Mouse (Mus musculus) hindbrain, postnatal 0 days (tissue): Measurements from ENCODE around the gene Dusp22. TPM values are rescaled to one million over a fixed set of nuclear protein-coding genes. Genes with fewer than 3 reads are reported as not detected.

ENCODE experiments used
- ATAC-seq: fragments of 200-750 bp; cut with Nextera tagmentation; 2 replicates; pipeline ENCODE4 v1.8.0; 2017; ENCODE audit warnings: mild to moderate bottlenecking, moderate TSS enrichment, moderate library complexity
- DNase-seq: peaks from one replicate; pipeline ENCODE4 v3.0.0-alpha.2; 2015; ENCODE audit warnings: low spot score
- H3K27ac ChIP-seq: fragments of 300-500 bp; sonication (generic); 2 replicates; pipeline ENCODE4 v1.5.1; 2014; ENCODE audit warnings: mild to moderate bottlenecking
- H3K27me3 ChIP-seq: fragments of 300-500 bp; sonication (generic); 2 replicates; pipeline ENCODE4 v1.6.1; 2014; ENCODE audit warnings: low read length, mixed read lengths; ENCODE audit not compliant: insufficient read depth
- H3K36me3 ChIP-seq: fragments of 300-500 bp; sonication (generic); 2 replicates; pipeline ENCODE4 v1.6.1; 2014; ENCODE audit warnings: low read length, mixed read lengths; ENCODE audit not compliant: insufficient read depth
- H3K4me1 ChIP-seq: fragments of 300-500 bp; sonication (generic); 2 replicates; pipeline ENCODE4 v1.6.1; 2014; ENCODE audit warnings: antibody characterized with exemption, low read length, mixed read lengths; ENCODE audit not compliant: insufficient read depth
- H3K4me2 ChIP-seq: fragments of 300-500 bp; sonication (generic); 2 replicates; pipeline ENCODE4 v1.6.1; 2014; ENCODE audit warnings: low read depth, mild to moderate bottlenecking, low read length, moderate library complexity, mixed read lengths
- H3K4me3 ChIP-seq: fragments of 300-500 bp; sonication (generic); 2 replicates; pipeline ENCODE4 v1.5.1; 2014; ENCODE audit warnings: low read length
- H3K9ac ChIP-seq: fragments of 300-500 bp; sonication (generic); replicated peaks from 2 replicates; pipeline ENCODE4 v1.6.1; 2014; ENCODE audit warnings: mild to moderate bottlenecking, low read length, moderate library complexity, mixed read lengths
- H3K9me3 ChIP-seq: fragments of 300-500 bp; sonication (generic); 2 replicates; pipeline ENCODE4 v1.6.1; 2016; ENCODE audit warnings: low read length, mixed read lengths
- CTCF ChIP-seq: IDR thresholded peaks from 2 replicates; pipeline ENCODE4 v1.5.1; 2016; ENCODE audit warnings: antibody characterized with exemption, control low read depth, low read depth
- WGBS: fragments of 180-500 bp; shearing (Covaris S2); extraction: QIAGEN DNeasy Blood & Tissue Kit; methylation state at CpG from one replicate; pipeline ENCODE4 v1.1.7; 2014; 5-methylcytosine and 5-hydroxymethylcytosine counted together
- polyA plus RNA-seq: library from polyadenylated mRNA; unstranded; fragments of >200 nt; fragmentation: Nextera tagmentation; extraction: Ambion mirVana; gene quantifications from 2 replicates; pipeline ENCODE4 v1.2.1, GENCODE M21; 2015
- total RNA-seq: library from RNA; depleted of rRNA; stranded (reverse); fragments of >200 nt; gene quantifications from 2 replicates; pipeline ENCODE4 v1.2.3, GENCODE M21; 2014

Gene Dusp22
- total and polyA plus RNA-seq, 2 experiments from 2014 or later = 17.2 to 30.1 TPM

DNA sequence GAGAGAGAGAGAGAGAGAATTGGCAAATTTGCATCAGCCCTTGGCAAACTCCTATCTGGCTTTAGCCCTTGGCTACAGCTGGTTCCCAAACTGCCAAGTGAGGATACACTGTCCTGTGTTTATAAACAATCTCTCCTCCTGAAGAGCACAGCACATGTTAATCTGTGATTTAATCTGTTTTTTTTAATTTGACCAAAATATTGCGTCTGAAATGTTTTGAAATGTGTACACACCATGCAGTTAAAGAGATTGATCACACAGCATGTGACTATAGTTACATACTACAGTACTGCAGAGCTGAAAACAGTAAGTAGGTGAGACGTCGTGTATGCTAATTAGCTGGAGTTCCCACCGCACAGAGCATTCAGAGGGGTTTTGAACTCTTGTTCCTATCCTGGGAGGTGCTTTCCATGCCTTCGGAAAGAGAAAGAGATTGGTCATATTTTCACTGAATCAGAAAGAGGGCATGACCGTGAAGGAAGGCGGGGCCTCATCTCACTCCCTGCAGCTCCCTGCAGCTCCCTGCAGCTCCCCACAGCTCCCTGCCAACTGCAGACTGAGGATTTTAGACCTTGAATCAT, 65.0 kb downstream of the Dusp22 start:
- no peaks in the 10 kb centered on the region for H3K27me3 ChIP-seq
- no peaks in the 10 kb centered on the region for H3K9me3 ChIP-seq
- no peak overlapping the region for H3K9ac ChIP-seq
- no peaks in the 10 kb centered on the region for H3K36me3 ChIP-seq
- WGBS = 17% methylated on average over 7 of the region's 7 CpGs
- no peak for TF ChIP-seq CTCF
- H3K4me1 ChIP-seq = peaks cover 8% of the 10 kb centered on the region; the same call in 1 of the 2 replicates
- DNase-seq = peak; percentile 53
- ATAC-seq = peak; percentile 70
- H3K4me2 ChIP-seq = peak overlapping the region; percentile 42; the same call in 1 of the 2 replicates
- 0 out of 2 replicates have a peak overlapping the region, but pooled peaks have one; percentile 7 for H3K27ac ChIP-seq
- no peak overlapping the region for H3K4me3 ChIP-seq

DNA sequence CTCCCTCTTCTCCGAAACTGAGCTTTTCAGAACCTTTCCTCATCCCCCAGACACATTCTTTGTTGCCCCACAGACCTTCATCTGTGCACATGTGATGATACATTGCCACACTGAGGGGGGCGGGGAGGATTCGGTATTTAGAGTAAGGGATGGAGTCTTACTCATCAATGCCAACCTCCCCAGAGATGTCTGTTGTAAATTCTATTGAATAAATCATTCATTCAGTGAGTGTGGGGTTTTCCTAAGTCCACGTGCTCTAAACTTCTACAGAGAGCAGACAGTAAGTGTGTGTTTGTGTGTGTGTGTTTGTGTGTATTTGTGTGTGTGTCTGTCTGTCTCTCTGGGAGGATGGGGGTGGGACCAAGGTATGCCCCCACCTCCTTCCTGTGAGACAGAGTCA, 67.1 kb downstream of the Dusp22 start:
- no peak for TF ChIP-seq CTCF
- Histone ChIP-seq H3K36me3 (no peaks in the 10 kb centered on the region), H3K9ac (no peak overlapping the region), H3K9me3 (no peaks in the 10 kb centered on the region), H3K4me2 (no peak overlapping the region), H3K27me3 (no peaks in the 10 kb centered on the region), H3K4me3 (no peak overlapping the region), H3K27ac (no peak overlapping the region), H3K4me1 (peaks cover 8% of the 10 kb centered on the region; the same call in 1 of the 2 replicates)
- ATAC-seq (no peak), DNase-seq (no peak)
- WGBS = 86% methylated on average over 4 of the region's 4 CpGs

DNA sequence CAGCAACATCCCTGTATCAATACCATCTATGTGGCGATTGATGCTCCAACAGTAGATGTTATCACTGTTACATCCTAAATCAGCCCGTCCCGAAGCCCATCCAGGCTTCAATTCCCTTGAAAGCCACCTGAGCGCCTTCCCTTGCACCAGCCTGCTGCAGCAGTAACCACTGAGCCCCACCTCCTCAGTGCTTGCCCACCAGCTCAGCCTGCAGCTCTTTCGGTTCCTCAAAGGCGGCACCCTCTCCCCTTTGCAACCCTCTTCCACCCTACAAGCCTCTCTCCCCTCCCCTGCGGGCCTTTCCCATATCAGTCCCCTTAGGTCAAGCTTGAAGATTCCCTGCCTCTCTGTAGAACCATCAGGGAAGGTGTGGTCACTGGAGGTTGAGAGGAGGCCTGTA, 68.4 kb downstream of the Dusp22 start:
- H3K36me3 ChIP-seq = no peaks in the 10 kb centered on the region
- peaks cover 4% of the 10 kb centered on the region; the same call in 1 of the 2 replicates for H3K4me1 ChIP-seq
- no peak overlapping the region for H3K9ac ChIP-seq
- no peak for ATAC-seq
- H3K27me3 ChIP-seq = no peaks in the 10 kb centered on the region
- no peak for DNase-seq
- 92% methylated on average over 7 of the region's 7 CpGs for WGBS
- no peak overlapping the region for H3K27ac ChIP-seq
- H3K9me3 ChIP-seq = no peaks in the 10 kb centered on the region
- H3K4me3 ChIP-seq = no peak overlapping the region
- no peak overlapping the region for H3K4me2 ChIP-seq
- TF ChIP-seq CTCF = no peak

DNA sequence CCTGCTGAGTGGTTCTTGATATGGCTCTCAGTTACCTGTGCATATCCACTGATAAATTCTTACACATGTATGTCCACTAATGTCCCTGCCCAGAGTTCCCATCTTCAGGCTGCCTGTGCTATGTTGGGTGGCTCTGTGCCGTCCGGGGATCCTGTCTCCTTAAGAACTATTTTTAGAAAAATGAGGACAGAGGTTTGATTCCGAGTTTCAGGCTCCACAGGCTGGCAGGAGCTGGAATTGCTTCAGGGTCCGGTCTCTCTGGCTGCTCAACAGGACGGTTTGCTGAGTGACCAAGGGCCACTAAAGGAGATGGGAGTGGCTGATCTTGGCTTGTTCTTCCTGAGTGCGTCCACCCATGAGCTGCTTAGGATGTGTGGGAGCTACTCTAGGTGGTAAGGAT, 69.4 kb downstream of the Dusp22 start:
- ATAC-seq = no peak
- H3K4me3 ChIP-seq = no peak overlapping the region
- no peak overlapping the region for H3K27ac ChIP-seq
- H3K27me3 ChIP-seq = no peaks in the 10 kb centered on the region
- 0 out of 2 replicates have a peak, but pooled peaks cover 4% of the 10 kb centered on the region for H3K4me1 ChIP-seq
- peak; percentile 37 for TF ChIP-seq CTCF
- WGBS = 53% methylated on average over 6 of the region's 6 CpGs
- DNase-seq = peak; percentile 37
- H3K9ac ChIP-seq = no peak overlapping the region
- no peaks in the 10 kb centered on the region for H3K9me3 ChIP-seq
- no peaks in the 10 kb centered on the region for H3K36me3 ChIP-seq
- no peak overlapping the region for H3K4me2 ChIP-seq

DNA sequence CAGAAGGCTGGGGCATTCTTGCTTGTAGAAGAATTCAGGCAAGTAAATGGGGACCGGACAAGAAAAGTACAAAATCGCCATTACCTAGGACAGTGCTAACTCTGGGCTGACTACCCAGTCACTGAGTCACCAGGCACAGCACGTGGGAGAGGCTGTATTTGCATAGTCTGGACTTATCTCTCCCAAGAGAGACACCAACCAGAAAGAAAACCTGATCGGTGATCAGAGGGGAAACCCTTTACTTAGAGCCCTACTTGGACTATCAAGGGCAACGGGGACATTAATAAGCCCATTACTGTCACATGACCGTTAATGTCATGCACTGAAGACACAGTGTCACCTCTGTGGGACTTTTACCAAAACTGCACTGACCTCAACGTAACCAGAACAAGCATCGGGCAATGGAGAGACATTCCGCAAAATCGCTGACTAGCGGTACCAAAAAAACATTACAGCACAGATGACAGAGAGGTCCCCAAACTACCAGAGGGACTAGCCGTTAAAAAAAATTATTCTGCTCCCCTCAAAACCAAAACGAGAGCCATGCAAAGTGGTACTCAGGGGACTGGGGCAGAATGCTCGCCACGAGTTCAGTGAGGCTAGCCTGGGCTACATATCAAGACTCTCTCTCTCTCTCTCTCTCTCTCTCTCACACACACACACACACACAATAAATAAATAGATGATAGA, 70.5 kb downstream of the Dusp22 start:
- Histone ChIP-seq H3K27ac (no peak overlapping the region), H3K4me3 (no peak overlapping the region), H3K9ac (no peak overlapping the region), H3K27me3 (no peaks in the 10 kb centered on the region), H3K9me3 (no peaks in the 10 kb centered on the region), H3K4me1 (no peaks in the 10 kb centered on the region), H3K4me2 (no peak overlapping the region), H3K36me3 (no peaks in the 10 kb centered on the region)
- 90% methylated on average over 15 of the region's 15 CpGs for WGBS
- TF ChIP-seq CTCF = no peak
- no peak for DNase-seq
- no peak for ATAC-seq

DNA sequence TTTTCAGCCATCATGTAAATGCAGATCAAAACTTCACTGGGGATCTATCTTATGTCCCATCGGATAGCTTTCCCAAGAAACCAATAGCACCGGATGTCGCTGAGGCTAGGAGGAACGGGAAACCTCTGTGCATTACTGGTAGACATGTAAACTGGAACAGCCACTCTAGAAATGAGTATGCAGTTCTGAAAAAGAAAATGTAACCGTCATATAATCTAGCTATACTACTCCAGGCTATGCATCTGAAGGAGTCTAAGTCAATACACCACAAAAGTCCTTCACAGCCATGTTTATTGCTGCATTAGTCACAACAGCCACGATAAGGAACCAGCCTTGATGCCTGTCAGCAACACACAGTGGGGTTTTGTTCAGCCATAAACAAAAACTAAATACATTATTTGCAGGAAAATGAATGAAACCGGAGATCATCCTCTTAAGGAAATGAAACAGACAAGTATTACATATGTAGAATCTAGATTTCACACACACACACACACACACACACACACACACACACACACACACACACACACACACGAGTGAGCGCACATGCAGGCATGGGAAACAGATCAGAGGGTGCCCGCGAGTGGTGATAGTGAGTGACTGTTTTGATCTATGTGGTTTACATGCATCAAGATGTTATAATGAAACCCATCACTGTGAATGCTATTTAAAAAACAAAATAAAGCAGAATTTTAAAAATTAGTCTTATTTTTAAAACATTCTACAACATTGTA, 73.1 kb downstream of the Dusp22 start:
- no peaks in the 10 kb centered on the region for H3K36me3 ChIP-seq
- H3K9me3 ChIP-seq = no peaks in the 10 kb centered on the region
- H3K4me2 ChIP-seq = no peak overlapping the region
- DNase-seq (no peak), ATAC-seq (no peak)
- no peaks in the 10 kb centered on the region for H3K27me3 ChIP-seq
- WGBS = 82% methylated on average over 11 of the region's 11 CpGs
- no peaks in the 10 kb centered on the region for H3K4me1 ChIP-seq
- no peak overlapping the region for H3K27ac ChIP-seq
- H3K9ac ChIP-seq = no peak overlapping the region
- TF ChIP-seq CTCF = no peak
- H3K4me3 ChIP-seq = no peak overlapping the region
